Mouse (Mus musculus) urinary bladder, postnatal 10 days (tissue): Measurements from ENCODE around the gene Marveld1.

ENCODE experiments used
- DNase-seq: peaks from one replicate; pipeline ENCODE4 v3.0.0; 2022; ENCODE audit warnings: low spot score

Marveld1 gene

GRCm38 (mm10) chr19:42170025-42170969, 23.1 kb downstream of the Marveld1 start:
- peak; percentile 74 for DNase-seq

- DNase-seq: no peak
Observed at GRCm38 (mm10) chr19:42176841-42177240, 29.6 kb downstream of the Marveld1 start.

DNA sequence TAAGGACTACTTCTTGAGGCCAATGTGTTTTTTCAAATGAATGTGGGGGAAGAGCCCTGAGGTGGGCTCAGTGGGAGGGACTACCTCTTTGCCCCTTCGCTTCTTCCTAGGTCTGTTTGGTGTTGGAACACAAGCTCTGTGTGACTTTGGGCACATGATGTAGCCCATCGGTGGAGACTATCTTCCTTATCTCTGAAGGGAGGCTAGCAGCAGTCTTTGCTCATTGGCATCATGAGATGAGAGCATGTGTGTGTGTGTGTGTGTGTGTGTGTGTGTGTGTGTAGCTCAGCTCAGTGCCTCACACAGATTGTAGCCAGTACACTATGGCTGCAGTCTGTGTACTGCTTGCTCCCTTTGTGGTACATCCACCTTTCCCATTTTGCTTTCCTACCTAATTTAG, 30.3 kb downstream of the Marveld1 start:
- no peak for DNase-seq

DNA sequence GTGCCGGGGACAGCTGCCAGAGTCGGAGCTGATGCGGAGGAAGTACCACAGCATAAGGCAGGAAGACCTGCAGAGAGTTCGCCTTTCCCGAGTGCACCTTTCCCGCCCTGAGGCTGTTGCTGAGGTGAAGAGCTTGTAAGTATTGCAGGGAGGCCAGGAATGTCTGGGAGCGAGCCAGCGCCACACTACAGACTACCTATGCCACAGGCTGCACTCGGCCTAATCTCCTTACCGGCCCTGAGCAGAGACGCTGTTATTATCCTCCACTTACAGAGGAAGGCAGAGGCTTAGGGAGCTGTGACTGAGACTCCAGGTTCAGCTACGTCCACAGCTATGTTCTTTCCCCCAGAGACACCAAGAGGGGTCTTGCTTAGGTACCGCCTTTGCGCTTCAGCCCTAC, 32.2 kb downstream of the Marveld1 start:
- no peak for DNase-seq

DNA sequence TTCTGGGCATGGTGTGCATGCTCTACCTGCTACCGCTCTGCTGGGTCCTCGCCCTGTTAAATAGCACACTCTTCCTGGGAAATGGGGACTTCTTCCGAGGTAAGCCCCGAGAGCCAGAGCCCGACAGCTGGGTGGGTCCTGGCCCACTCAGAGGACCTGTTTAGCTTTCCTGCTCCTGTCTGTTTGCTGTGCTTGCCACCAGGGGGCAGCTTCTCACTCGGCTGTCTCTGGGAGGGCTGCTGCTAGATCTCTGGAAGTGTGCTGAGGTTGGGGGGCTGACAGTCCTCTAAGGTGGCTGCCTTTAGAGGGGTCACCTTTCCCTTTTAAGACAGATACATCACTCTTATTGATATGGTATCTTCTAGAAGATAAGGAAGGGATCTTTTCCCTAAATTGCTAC, 35.5 kb downstream of the Marveld1 start:
- no peak for DNase-seq

GRCm38 (mm10) chr19:42189735-42190134, 42.5 kb downstream of the Marveld1 start:
- no peak for DNase-seq

- DNase-seq: no peak
Observed at GRCm38 (mm10) chr19:42190494-42190893, 43.3 kb downstream of the Marveld1 start.

DNA sequence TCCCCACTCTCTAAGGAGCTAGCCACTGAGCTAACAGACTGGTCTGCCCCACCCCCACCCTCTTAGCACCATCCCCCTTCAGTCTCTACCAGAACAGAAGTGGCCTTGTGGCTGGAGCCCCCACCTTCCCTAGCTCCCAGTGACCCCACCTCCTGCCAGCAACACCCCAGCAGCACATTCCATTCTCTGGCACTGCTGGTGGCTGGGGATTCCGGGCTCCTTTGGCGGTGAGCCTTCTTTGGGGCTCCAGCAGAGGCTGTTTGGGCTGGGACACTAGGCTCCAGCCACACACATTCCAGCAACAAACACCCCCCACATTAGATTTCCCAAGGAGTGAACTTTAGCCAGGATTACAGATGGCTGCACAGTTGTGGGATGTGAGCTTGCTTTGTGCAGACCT, 46.1 kb downstream of the Marveld1 start:
- DNase-seq: no peak

- DNase-seq: no peak
Observed at GRCm38 (mm10) chr19:42196378-42196777, 49.2 kb downstream of the Marveld1 start.

DNA sequence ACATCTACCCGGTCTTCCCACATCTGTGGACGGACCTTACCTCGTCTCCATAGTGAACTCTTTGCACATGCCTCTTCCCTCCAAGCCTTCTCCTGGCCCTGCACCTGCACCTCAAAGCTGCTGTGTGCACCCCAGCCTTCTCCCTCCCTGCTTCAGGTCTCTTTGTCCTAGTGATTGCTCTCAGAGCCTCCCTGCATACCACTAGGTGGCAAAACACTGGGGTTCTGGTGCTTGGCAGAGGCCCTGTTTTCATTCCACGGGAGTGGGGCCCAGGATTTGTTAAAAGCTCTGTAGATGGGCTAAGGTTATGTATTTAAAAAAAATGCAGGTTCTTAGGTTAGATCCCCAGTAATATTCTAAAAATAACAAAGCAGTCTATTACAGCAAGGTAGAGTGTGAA, 49.9 kb downstream of the Marveld1 start:
- DNase-seq: no peak

DNA sequence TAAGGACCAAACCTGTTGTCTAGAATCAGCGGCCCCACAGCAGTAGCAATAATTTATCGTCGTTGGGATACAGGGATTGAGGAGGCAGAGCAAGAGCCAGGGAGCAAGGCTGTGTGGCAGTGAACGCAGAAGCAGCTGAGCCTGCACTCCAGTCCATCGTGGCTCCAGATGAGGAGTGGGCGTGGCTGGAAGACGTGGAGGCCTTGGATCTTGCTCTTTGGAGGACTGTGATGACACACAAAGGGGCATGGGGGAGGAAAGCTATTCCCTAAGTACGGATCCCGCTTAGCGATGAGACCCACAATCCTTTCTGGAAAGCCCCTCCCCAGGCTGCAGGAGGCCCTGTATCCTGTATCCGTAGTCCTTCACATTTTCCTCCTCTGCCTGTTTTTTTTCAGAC, 50.8 kb downstream of the Marveld1 start:
- DNase-seq: no peak
